Mouse (Mus musculus): Measurements from ENCODE around the gene Papss2. TPM values are rescaled to one million over a fixed set of nuclear protein-coding genes. Genes with fewer than 3 reads are reported as not detected.

Gene Papss2
- 12.7 and 13.9 TPM in 2 replicates for polyA plus RNA-seq (2012; rRNA removed)

GRCm38 (mm10) chr19:32595506-32596286, at the start of gene Papss2:
Papss2 (plus strand) TSS chr19:32595790.

Other genes with a start within 250 kb of the Papss2 start
- gene Sgms1, start 206.1 kb upstream of the Papss2 start, polyA plus RNA-seq (2012; rRNA removed), result 15.9 and 17.1 TPM in 2 replicates
- gene Rpl9-ps6, start 129.2 kb upstream of the Papss2 start, polyA plus RNA-seq (2012; rRNA removed), result 27.2 and 30.5 TPM in 2 replicates
- gene Minpp1, start 110.0 kb upstream of the Papss2 start, polyA plus RNA-seq (2012; rRNA removed), result 29.7 and 30.6 TPM in 2 replicates
- 12.7 and 14.1 TPM in 2 replicates for gene Atad1, start 144.0 kb downstream of the Papss2 start, polyA plus RNA-seq (2012; rRNA removed)
- gene Pten, start 161.7 kb downstream of the Papss2 start, polyA plus RNA-seq (2012; rRNA removed), result 7.4 and 8.0 TPM in 2 replicates

Measured in liver, embryonic 18 days (tissue).